Comparison of ENCODE assay signal across 10 mouse cellular contexts in the genomic region with DNA sequence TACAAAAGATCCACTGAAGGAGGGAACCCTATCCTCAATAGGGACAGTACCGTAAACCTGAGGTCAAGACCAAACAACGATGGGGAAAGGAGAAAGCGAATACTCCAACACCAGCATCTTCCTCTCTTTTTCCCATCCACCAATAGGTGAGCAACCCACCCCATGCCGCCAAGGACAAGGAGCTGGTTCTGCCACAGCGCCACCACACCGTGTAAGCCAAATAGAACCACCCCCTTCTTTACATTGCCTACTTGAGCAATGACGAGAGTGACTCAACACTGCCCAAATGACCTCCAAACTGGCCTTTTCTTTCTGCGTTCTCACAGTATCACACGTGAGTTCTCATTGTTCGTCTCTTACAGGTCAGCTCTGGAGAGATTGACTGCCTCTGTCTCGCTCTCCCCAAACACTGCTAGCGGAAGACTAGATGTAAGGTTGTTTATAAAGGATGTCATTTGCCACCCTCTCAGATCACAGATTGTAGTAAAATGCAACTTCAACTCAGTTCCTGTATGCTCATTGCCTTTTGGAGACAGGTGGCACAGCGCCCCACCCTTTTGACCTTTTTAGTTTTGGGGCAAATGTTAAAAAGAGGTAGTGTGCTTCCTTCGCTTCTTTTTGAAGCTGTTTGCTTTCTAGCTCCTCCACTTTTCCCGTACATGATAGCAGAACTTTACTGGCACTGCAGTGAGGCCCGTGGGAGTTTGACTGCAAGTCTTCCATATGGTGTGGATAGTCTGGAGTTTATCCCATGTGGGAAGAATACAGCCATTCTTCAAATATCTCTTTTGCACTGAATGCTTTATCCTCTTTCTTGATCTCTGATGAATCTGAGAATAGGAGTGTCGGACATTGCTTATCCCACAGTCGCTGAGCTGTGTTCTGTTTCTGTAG. TPM values are rescaled to one million over a fixed set of nuclear protein-coding genes. Genes with fewer than 3 reads are reported as not detected.
DNase-seq lines count a peak whose midpoint lies in the region.
"Had no signal": no experiment of that assay in that cellular context is flagged by ENCODE, and none has a peak within 500 bp of the region (broad histone marks: within the 10 kb centered on the region; RNA-seq: fewer than 3 reads in every experiment).

No protein-coding gene starts in this region.

- peak; percentile 20 for DNase-seq in spleen, adult 18-20 months
- no peak for DNase-seq in spleen, postnatal 14 days (ENCODE audit: low spot score in 2 of 2)
- DNase-seq in layer of hippocampus, adult 8-10 months (ENCODE audit: low spot score in 2 of 2): peak; percentile 27 to 48
- DNase-seq in right cerebral cortex, postnatal 25 days: peak; percentile 60
- no peak for DNase-seq in kidney, adult 11 months
- DNase-seq in heart, adult 8-10 months (ENCODE audit: low spot score): no peak
- no peak for DNase-seq in urinary bladder, adult 2 months (ENCODE audit: low spot score)
- DNase-seq: adrenal gland, adult 2 months; cerebellum, adult 11-12 months; liver, embryonic 13.5 days had no signal

RNA-seq across cellular contexts. Expression of gene Dph5, which starts 45.9 kb away (rescaled TPM):
- total RNA-seq in layer of hippocampus, adult 8-10 months (2022): 10 to 100 TPM; 13.5 to 14.0 (median 13.9) TPM
- total RNA-seq in heart, adult 8-10 months (2022): 1 to 10 TPM; 6.8 to 9.4 (median 7.6) TPM
- 13.4 and 14.3 TPM in 2 replicates for polyA plus RNA-seq in urinary bladder, adult 2 months (2012; rRNA removed)

Comparison
In these comparisons a context has a peak if more than half of its experiments do, and no peak if none do; other contexts are left out.
1. DNase-seq: peak in spleen, adult 18-20 months (2 of 2), layer of hippocampus, adult 8-10 months (2 of 2) and right cerebral cortex, postnatal 25 days (single experiment); none in spleen, postnatal 14 days (0 of 2), kidney, adult 11 months (single experiment), heart, adult 8-10 months (single experiment) and urinary bladder, adult 2 months (single experiment).